Mouse (Mus musculus): ENCODE results near the gene RPS10-NUDT3.

DNA sequence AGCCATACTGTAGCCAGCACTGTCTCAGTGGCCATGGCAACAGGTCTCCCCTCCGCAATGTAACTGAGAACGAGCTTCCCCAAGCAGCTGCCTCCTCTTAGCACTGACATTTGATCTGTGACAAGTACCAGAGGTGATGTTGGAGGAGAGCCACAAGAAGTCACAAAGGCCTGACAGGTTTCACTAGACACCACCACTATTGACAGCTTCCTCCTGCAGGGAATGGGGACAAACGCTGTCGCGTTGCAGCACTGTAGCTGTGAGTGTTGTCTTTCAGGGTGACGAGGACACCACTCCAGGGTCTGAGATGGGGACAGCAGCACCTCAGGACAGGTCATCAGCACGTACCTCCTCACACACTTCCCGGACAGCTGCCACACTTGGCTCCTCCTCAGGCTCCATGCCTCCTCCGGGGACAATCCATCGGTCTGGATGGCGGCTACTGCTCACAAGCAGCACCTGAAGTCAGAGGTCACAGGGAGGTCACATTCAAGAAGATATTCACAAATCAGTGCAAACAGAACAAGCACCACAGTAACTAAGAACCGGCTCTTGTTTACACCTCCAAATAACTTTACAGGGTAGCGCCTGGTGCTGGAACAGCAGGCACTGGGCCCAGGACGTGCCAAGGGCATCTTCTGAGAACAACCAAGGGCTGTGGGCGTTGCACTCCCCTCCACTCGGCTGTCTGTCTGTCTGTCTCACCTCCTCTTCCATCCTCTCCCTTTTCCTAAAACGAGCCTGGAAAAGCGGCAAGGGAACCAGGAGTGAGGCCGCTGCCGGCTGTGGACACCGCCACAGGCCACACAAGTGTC lies 38.4 kb downstream of the RPS10-NUDT3 start:
- TF ChIP-seq CTCF (conservative IDR thresholded peaks at IDR 0.05; ENCODE audit: low read length) (no peak), POU5F1 (IDR thresholded peaks at IDR 0.05; ENCODE audit: borderline replicate concordance, low read length) (no peak), NANOG (IDR thresholded peaks at IDR 0.05; ENCODE audit: borderline replicate concordance, low read length) (no peak)
